Mouse (Mus musculus) limb, embryonic 15.5 days (tissue): Measurements from ENCODE around the gene Prune2. TPM values are rescaled to one million over a fixed set of nuclear protein-coding genes. Genes with fewer than 3 reads are reported as not detected.

ENCODE experiments used
- ATAC-seq: fragments of 200-750 bp; cut with Nextera tagmentation; 2 replicates; pipeline ENCODE4 v1.8.0; 2017; ENCODE audit warnings: low read depth, moderate TSS enrichment; ENCODE audit not compliant: insufficient number of reproducible peaks, low FRiP score, low TSS enrichment
- H3K27ac ChIP-seq: fragments of 300-500 bp; sonication (generic); 2 replicates; pipeline ENCODE4 v1.5.1; 2015; ENCODE audit warnings: moderate library complexity, mild to moderate bottlenecking, inconsistent platforms
- H3K27me3 ChIP-seq: fragments of 300-500 bp; sonication (generic); 2 replicates; pipeline ENCODE4 v1.6.1; 2015; ENCODE audit warnings: inconsistent platforms
- H3K36me3 ChIP-seq: fragments of 300-500 bp; sonication (generic); 2 replicates; pipeline ENCODE4 v1.6.1; 2015; ENCODE audit warnings: inconsistent platforms
- H3K4me1 ChIP-seq: fragments of 300-500 bp; sonication (generic); 2 replicates; pipeline ENCODE4 v1.6.1; 2015; ENCODE audit warnings: inconsistent platforms
- H3K4me2 ChIP-seq: fragments of 300-500 bp; sonication (generic); 2 replicates; pipeline ENCODE4 v1.6.1; 2015; ENCODE audit warnings: mild to moderate bottlenecking, inconsistent platforms
- H3K4me3 ChIP-seq: fragments of 300-500 bp; sonication (generic); 2 replicates; pipeline ENCODE4 v1.5.1; 2015; ENCODE audit warnings: mild to moderate bottlenecking, inconsistent platforms
- H3K9ac ChIP-seq: fragments of 300-500 bp; sonication (generic); 2 replicates; pipeline ENCODE4 v1.6.1; 2015; ENCODE audit warnings: inconsistent platforms
- H3K9me3 ChIP-seq: fragments of 300-500 bp; sonication (generic); 2 replicates; pipeline ENCODE4 v1.6.1; 2016; ENCODE audit warnings: inconsistent platforms
- WGBS: fragments of 180-500 bp; shearing (Covaris S2); methylation state at CpG from one replicate; pipeline ENCODE4 v1.1.7; 2015; 5-methylcytosine and 5-hydroxymethylcytosine counted together
- polyA plus RNA-seq: library from polyadenylated mRNA; unstranded; fragments of >200 nt; fragmentation: Nextera tagmentation; extraction: Ambion mirVana; gene quantifications from 2 replicates; pipeline ENCODE4 v1.2.1, GENCODE M21; 2015

Gene Prune2
- polyA plus RNA-seq, 1 experiment from 2014 or later, result 2.2 TPM

DNA sequence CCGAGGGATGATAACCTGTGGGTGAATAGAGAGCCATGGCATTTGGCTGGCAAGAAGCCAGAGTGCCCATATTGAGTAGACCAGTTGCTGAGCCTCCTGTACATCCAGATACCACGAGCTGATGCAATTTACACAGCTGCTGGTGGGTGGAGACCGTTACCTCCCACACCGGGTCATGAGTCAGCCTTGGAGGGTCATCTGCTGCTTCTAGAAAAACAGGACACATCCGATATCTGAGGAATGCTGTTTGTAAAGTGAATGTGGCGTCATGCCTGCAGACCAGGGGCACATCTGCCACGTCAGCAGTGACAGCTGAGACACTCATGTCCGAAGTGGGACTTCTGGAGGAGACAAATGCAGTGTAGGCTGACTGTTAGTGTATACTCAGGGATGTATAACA lies 3.6 kb downstream of the Prune2 start:
- Histone ChIP-seq H3K4me3 (no peak overlapping the region), H3K27ac (no peak overlapping the region), H3K9ac (no peak overlapping the region), H3K9me3 (no peaks in the 10 kb centered on the region; the same call in 1 of the 2 replicates), H3K4me2 (no peak overlapping the region), H3K27me3 (peaks cover 23% of the 10 kb centered on the region), H3K4me1 (peaks cover 17% of the 10 kb centered on the region), H3K36me3 (no peaks in the 10 kb centered on the region)
- no peak for ATAC-seq
- 61% methylated on average over 8 of the region's 8 CpGs for WGBS

DNA sequence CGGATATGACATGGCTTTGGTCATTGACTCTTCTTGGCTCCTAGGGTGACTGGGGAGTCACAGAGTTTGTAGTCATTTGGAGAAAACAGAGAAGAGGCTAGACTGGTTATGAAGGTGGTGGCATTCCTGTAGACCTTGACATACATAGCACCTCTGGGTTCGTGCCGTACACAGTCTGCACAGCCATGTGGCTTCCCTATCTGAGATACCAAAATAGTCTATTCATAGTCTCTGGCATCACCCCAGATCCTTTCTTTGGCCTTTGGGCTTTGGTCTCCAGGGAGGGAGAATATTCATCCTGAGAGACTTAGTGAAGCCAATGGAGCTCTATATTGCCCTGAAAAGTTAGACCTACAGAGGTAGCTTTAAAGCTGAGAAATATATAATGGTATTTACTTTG lies 5.1 kb downstream of the Prune2 start:
- ATAC-seq, result no peak
- 86% methylated on average over 3 of the region's 3 CpGs for WGBS
- H3K9me3 ChIP-seq, result no peaks in the 10 kb centered on the region; the same call in 1 of the 2 replicates
- peaks cover 7% of the 10 kb centered on the region for H3K4me1 ChIP-seq
- no peaks in the 10 kb centered on the region for H3K36me3 ChIP-seq
- H3K4me3 ChIP-seq, result no peak overlapping the region
- no peak overlapping the region for H3K27ac ChIP-seq
- H3K9ac ChIP-seq, result no peak overlapping the region
- H3K4me2 ChIP-seq, result no peak overlapping the region
- peaks cover 13% of the 10 kb centered on the region for H3K27me3 ChIP-seq

DNA sequence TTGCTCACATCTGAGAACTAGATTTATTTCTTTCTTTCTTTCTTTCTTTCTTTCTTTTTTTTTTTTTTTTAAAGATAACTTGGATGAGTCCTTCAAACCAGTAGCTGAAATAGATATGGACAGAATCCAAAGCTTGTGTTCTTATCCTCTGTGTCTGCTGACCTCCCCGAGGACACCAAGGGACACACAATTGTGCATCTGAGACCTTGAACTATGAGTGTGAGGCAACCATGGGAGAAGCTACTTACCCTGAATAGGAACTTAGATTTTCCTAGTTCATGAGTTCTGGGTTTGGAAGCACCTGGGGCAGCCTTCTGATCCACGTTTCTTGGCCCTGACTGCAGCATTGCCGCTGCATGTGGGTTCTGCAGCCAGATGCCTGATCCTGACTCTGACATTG lies 7.3 kb downstream of the Prune2 start:
- no peaks in the 10 kb centered on the region; the same call in 1 of the 2 replicates for H3K9me3 ChIP-seq
- 81% methylated on average over 3 of the region's 3 CpGs for WGBS
- no peak for ATAC-seq
- H3K9ac ChIP-seq, result no peak overlapping the region
- H3K4me1 ChIP-seq, result no peaks in the 10 kb centered on the region
- no peak overlapping the region for H3K4me2 ChIP-seq
- no peak overlapping the region for H3K27ac ChIP-seq
- no peak overlapping the region for H3K4me3 ChIP-seq
- H3K36me3 ChIP-seq, result no peaks in the 10 kb centered on the region
- no peaks in the 10 kb centered on the region for H3K27me3 ChIP-seq

DNA sequence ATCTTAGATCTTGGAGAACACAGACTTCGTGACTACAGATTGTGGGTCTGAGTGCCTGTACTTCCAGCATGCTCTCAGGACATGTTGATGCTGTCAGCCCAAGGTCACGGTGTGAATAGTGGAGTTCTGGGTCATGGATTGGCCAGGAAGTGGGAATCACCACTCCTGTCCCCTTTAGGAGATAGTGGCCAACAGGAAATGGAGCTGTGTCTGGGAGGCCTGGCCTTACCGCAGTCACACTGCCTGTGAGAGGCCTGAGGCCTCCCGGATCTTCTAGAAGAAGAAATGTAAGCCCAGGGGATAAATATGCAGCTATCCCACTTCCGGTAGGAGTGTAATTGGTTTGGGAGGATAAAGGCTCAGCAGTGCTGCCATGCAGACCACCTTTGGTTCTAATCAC lies 12.8 kb downstream of the Prune2 start:
- Histone ChIP-seq H3K9me3 (no peaks in the 10 kb centered on the region; the same call in 1 of the 2 replicates), H3K36me3 (no peaks in the 10 kb centered on the region), H3K4me2 (no peak overlapping the region), H3K9ac (no peak overlapping the region), H3K4me1 (no peaks in the 10 kb centered on the region), H3K4me3 (no peak overlapping the region), H3K27me3 (no peaks in the 10 kb centered on the region), H3K27ac (no peak overlapping the region)
- no peak for ATAC-seq
- WGBS, result 80% methylated on average over 5 of the region's 5 CpGs

DNA sequence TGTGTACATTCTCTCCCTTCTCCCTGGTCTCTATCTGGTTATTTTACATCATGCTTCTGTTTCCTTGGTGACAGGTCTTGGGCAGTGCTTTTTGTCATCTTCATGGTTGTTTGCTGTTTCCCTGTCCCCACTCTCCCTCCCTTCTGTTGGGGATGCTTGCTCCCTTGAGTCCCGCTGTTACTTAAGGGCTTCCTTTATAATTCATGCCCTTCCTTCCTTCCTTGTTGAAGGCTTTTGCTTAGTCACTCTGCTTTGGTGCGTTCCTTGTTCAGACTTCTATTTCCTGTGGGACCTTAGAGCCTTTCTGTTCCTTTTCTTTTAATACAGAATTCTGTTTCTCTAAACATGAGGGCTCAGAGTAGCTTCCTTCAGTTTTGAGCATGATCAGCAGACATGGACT lies 14.7 kb downstream of the Prune2 start:
- Histone ChIP-seq H3K9ac (no peak overlapping the region), H3K9me3 (no peaks in the 10 kb centered on the region), H3K4me3 (no peak overlapping the region), H3K4me2 (no peak overlapping the region), H3K36me3 (no peaks in the 10 kb centered on the region), H3K27ac (no peak overlapping the region), H3K4me1 (no peaks in the 10 kb centered on the region), H3K27me3 (no peaks in the 10 kb centered on the region)
- WGBS, result 53% methylated on average over 2 of the region's 2 CpGs
- ATAC-seq, result no peak

DNA sequence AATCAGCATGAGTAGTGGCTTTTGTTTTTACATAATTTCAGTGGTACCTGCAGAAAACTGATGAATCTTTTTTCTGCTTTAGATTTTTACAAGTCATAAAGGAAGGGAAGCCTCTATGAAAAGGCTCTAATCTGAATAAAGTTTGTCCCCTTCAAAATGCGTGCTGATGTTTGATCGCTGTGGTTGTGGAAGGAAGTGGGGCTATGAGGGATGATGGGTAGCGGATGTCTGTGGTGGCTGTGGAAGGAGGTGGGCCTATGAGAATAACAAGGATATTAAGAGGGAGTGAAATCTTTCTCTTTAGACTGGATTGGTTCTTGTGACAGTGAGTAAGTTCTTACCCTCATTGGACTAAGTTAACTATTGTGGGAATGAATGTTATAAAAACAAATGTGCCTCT lies 23.0 kb downstream of the Prune2 start:
- ATAC-seq, result no peak
- H3K4me1 ChIP-seq, result no peaks in the 10 kb centered on the region
- H3K27me3 ChIP-seq, result no peaks in the 10 kb centered on the region
- H3K9me3 ChIP-seq, result no peaks in the 10 kb centered on the region
- H3K36me3 ChIP-seq, result no peaks in the 10 kb centered on the region
- H3K4me3 ChIP-seq, result no peak overlapping the region
- no peak overlapping the region for H3K27ac ChIP-seq
- no peak overlapping the region for H3K4me2 ChIP-seq
- no peak overlapping the region for H3K9ac ChIP-seq
- 91% methylated on average over 3 of the region's 3 CpGs for WGBS

DNA sequence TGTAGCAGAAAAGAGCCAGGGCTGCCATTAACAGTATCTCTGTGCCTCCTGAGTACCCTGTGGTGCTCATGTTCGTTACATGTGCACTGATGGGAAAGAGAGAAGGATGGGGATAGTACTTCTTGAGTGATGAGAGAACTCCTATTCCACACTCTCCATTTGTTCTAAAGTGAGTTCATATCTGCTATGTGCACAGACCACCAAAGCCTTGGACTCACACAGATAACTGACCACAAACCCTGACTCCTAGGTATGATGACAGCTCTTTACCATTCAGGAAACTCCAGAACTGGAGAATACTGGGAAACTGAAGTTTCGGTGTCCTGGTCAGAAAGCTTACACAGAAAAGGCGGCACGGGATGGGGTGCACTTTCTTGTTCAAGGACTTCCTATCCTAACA lies 25.8 kb downstream of the Prune2 start:
- H3K4me3 ChIP-seq, result no peak overlapping the region
- H3K4me1 ChIP-seq, result no peaks in the 10 kb centered on the region
- H3K36me3 ChIP-seq, result no peaks in the 10 kb centered on the region
- H3K27ac ChIP-seq, result no peak overlapping the region
- no peaks in the 10 kb centered on the region for H3K27me3 ChIP-seq
- H3K9ac ChIP-seq, result no peak overlapping the region
- no peak overlapping the region for H3K4me2 ChIP-seq
- ATAC-seq, result no peak
- 87% methylated on average over 4 of the region's 4 CpGs for WGBS
- H3K9me3 ChIP-seq, result no peaks in the 10 kb centered on the region

DNA sequence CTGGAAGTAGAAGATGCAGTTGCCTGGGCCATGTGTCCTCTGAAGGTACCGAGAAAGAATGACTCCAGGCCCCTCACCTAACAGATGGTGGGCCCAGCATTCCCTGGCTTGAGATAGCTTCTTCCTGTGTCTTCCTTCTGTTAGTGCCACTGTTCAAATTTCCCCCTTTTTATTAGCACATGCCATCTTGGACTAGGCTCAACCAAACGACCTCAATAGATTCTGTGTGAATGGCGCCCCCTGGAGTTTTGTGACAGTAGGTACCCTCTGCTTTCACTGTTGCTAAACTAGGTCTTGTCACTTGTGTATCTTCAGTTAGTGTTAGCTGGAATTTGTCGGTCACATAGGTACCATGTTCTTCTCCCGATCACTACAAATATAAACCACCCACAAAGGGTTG lies 29.0 kb downstream of the Prune2 start:
- no peaks in the 10 kb centered on the region for H3K4me1 ChIP-seq
- H3K36me3 ChIP-seq, result no peaks in the 10 kb centered on the region
- WGBS, result 50% methylated on average over 5 of the region's 5 CpGs
- no peak overlapping the region for H3K9ac ChIP-seq
- H3K27ac ChIP-seq, result no peak overlapping the region
- no peak overlapping the region for H3K4me2 ChIP-seq
- no peak overlapping the region for H3K4me3 ChIP-seq
- no peaks in the 10 kb centered on the region for H3K9me3 ChIP-seq
- no peaks in the 10 kb centered on the region for H3K27me3 ChIP-seq
- ATAC-seq, result no peak

DNA sequence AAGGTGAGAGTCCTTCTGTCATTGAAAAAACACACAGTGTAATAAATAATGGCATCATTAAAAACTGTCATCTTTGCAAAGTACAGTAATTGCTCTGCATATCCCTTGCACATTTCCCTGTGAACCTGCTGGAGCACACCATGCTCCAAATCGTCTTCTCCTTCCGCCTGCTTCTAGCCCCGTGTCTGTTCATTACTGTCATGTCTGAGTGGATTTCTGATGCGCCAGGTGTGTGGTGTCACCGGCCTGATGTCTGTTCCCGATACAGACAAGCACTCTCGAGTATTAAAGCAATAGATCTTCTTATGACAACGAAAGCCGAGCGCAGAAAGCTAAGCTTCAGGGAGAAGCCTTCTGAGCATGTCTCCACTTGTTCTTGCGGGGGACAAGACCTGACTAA lies 32.1 kb downstream of the Prune2 start:
- ATAC-seq, result no peak
- H3K4me1 ChIP-seq, result no peaks in the 10 kb centered on the region
- H3K27me3 ChIP-seq, result no peaks in the 10 kb centered on the region
- H3K27ac ChIP-seq, result no peak overlapping the region
- no peaks in the 10 kb centered on the region for H3K9me3 ChIP-seq
- H3K36me3 ChIP-seq, result no peaks in the 10 kb centered on the region
- no peak overlapping the region for H3K4me3 ChIP-seq
- no peak overlapping the region for H3K4me2 ChIP-seq
- no peak overlapping the region for H3K9ac ChIP-seq
- 68% methylated on average over 11 of the region's 11 CpGs for WGBS

DNA sequence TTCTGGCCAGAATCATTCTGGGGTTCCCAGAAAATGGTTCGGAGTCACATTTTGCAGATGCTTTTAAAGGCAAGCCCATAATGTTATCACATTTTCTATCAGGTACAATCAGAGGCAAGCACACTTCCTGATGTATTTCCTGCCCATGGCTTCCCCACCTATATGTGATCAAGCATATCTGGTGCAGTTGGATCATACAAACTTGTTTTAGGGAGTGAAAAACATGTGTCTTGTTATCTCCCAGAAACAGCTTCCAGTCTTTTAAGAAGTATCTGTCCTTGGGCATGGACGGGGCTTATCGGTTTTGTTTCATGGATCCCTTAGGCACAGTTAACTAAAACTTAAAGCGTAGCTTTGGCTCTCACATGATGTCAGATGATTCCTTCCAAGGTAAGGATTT lies 36.2 kb downstream of the Prune2 start:
- H3K4me1 ChIP-seq, result no peaks in the 10 kb centered on the region
- no peak overlapping the region for H3K27ac ChIP-seq
- no peaks in the 10 kb centered on the region for H3K9me3 ChIP-seq
- no peak for ATAC-seq
- 79% methylated on average over 4 of the region's 4 CpGs for WGBS
- no peak overlapping the region for H3K9ac ChIP-seq
- H3K36me3 ChIP-seq, result no peaks in the 10 kb centered on the region
- H3K27me3 ChIP-seq, result no peaks in the 10 kb centered on the region
- H3K4me2 ChIP-seq, result no peak overlapping the region
- H3K4me3 ChIP-seq, result no peak overlapping the region

DNA sequence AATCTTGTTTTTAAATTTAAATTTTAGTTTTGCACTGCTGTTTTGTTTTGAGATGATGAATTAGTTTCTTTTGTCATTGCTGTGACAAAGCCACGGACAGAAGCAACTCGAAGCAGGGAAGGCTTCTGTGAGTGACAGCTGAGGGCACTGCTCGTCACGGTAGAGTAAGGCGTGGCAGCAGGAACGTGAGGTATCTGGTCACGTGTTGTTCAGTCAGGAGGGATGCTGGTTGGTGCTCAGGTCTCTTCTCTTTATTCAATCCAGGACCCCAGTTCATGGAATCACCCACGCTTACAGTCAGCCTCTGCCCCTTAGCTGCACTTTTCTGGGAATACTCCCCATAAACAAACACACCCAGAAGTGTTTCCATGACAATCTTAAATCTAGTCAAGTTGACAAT lies 38.3 kb downstream of the Prune2 start:
- no peak for ATAC-seq
- H3K9ac ChIP-seq, result no peak overlapping the region
- H3K4me1 ChIP-seq, result peaks cover 7% of the 10 kb centered on the region; the same call in 1 of the 2 replicates
- no peak overlapping the region for H3K27ac ChIP-seq
- no peak overlapping the region for H3K4me2 ChIP-seq
- 74% methylated on average over 8 of the region's 8 CpGs for WGBS
- no peak overlapping the region for H3K4me3 ChIP-seq
- H3K36me3 ChIP-seq, result no peaks in the 10 kb centered on the region
- no peaks in the 10 kb centered on the region for H3K27me3 ChIP-seq
- H3K9me3 ChIP-seq, result no peaks in the 10 kb centered on the region

DNA sequence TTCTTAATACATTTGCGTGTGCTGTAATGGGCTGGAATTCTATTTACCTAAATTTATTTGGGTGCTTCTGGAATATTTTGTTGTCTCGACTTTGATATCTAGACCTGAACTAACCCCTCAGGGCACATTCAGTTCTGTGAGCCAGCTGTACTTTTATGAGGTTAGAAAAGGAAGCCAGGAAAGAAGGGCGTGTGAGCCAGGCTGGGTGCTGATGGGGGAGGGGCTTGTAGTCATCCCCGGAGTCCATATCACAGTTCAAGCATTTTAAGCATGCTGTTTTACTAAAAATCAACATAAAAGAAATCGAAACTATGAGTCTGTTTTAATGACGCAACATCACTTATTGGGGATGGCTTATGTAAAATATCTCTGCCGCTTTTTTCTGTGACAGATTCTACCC lies 42.0 kb downstream of the Prune2 start:
- no peak overlapping the region for H3K9ac ChIP-seq
- H3K4me2 ChIP-seq, result peak overlapping the region; percentile 19; the same call in 1 of the 2 replicates
- no peaks in the 10 kb centered on the region for H3K27me3 ChIP-seq
- 35% methylated on average over 7 of the region's 7 CpGs for WGBS
- H3K4me3 ChIP-seq, result no peak overlapping the region
- ATAC-seq, result no peak
- no peaks in the 10 kb centered on the region for H3K9me3 ChIP-seq
- no peak overlapping the region for H3K27ac ChIP-seq
- no peaks in the 10 kb centered on the region for H3K36me3 ChIP-seq
- peaks cover 7% of the 10 kb centered on the region; the same call in 1 of the 2 replicates for H3K4me1 ChIP-seq

DNA sequence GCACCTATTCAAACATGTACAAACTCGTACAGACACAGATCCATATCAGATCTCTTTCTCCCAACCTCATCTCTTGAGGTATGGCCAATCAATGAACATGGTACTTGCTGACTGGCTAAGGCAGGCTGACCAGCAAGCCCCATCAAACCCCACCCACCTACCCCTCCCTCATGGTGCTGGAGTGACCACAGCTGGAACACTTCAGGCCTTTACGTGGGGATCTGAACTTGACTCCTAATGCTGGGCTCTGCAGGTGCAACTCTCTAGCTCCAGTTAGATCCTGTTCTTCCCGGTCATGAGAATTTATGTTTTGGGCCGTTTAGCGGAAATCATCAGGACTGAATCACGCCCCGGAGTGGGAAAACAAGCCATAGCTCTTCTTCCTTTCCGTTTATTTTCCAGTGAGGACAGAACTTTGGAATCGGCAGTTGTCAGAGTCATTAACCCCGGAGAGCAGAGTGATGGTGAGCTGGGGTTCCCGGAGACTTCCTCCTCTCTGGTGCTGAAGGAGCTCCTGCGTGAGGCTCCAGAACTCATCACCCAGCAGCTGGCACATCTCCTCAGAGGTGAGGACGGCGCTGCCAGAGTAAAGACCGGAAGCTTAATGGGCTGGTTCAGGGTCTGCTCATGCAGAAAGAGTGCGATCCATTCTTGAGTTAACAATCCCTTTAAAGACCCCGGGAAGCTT lies 50.4 kb downstream of the Prune2 start:
- Histone ChIP-seq H3K9me3 (no peaks in the 10 kb centered on the region), H3K4me2 (no peak overlapping the region), H3K27ac (no peak overlapping the region), H3K4me1 (peaks cover 7% of the 10 kb centered on the region), H3K36me3 (no peaks in the 10 kb centered on the region), H3K4me3 (no peak overlapping the region), H3K9ac (no peak overlapping the region), H3K27me3 (no peaks in the 10 kb centered on the region)
- 65% methylated on average over 17 of the region's 17 CpGs for WGBS
- no peak for ATAC-seq
